Mouse (Mus musculus) spleen, adult 2 months (tissue): ENCODE data around the gene H6pd. TPM values are rescaled to one million over a fixed set of nuclear protein-coding genes. Genes with fewer than 3 reads are reported as not detected.

Experiments used
- DNase-seq, 2 experiments: peaks; one replicate each; pipeline versions ENCODE4 v3.0.0 to v3.0.0-alpha.2; 2012 to 2021; ENCODE audit warnings: low spot score in 2 of 2, low read depth in 1 of 2
- H3K27ac ChIP-seq: fragments of 200-500 bp; 2 replicates; pipeline ENCODE4 v1.5.1; 2012; ENCODE audit warnings: low read length, inconsistent platforms; ENCODE audit not compliant: insufficient read depth
- H3K27me3 ChIP-seq: fragments of 200-500 bp; 2 replicates; pipeline ENCODE4 v1.6.1; 2012; ENCODE audit warnings: mild to moderate bottlenecking, moderate library complexity, low read length, inconsistent platforms; ENCODE audit not compliant: control insufficient read depth, insufficient read depth
- H3K36me3 ChIP-seq: fragments of 200-500 bp; 2 replicates; pipeline ENCODE4 v1.6.1; 2012; ENCODE audit warnings: mild to moderate bottlenecking, low read length, inconsistent platforms; ENCODE audit not compliant: control insufficient read depth, insufficient read depth
- H3K4me1 ChIP-seq: fragments of 200-500 bp; 2 replicates; pipeline ENCODE4 v1.6.1; 2011; ENCODE audit warnings: inconsistent platforms; ENCODE audit not compliant: control insufficient read depth, insufficient read depth, insufficient read length
- H3K4me3 ChIP-seq: fragments of 200-500 bp; 2 replicates; pipeline ENCODE4 v1.5.1; 2011; ENCODE audit warnings: mild to moderate bottlenecking, inconsistent platforms; ENCODE audit not compliant: insufficient read depth, insufficient read length; ENCODE audit errors: extremely low read depth
- CTCF ChIP-seq: fragments of 200-500 bp; IDR thresholded peaks from 2 replicates; pipeline ENCODE4 v1.5.1; 2011; ENCODE audit warnings: mild to moderate bottlenecking, inconsistent platforms; ENCODE audit not compliant: insufficient read depth, insufficient read length, insufficient replicate concordance; ENCODE audit errors: extremely low read depth
- POLR2A ChIP-seq: fragments of 200-500 bp; IDR thresholded peaks from 2 replicates; pipeline ENCODE4 v1.6.1; 2011; ENCODE audit warnings: low read depth, low read length, inconsistent platforms
- WGBS: fragments of 180-500 bp; shearing (Covaris S2); methylation state at CpG from one replicate; pipeline ENCODE4 v1.1.7; 2018; 5-methylcytosine and 5-hydroxymethylcytosine counted together
- polyA plus RNA-seq: library from polyadenylated mRNA; depleted of rRNA; stranded (reverse); fragments of >200 nt; gene quantifications from 2 replicates; pipeline ENCODE4 v1.2.3, GENCODE M21; 2012

The H6pd gene
- polyA plus RNA-seq, 1 experiment: 36.1 TPM

- Histone ChIP-seq H3K27me3 (no peaks in the 10 kb centered on the region), H3K4me3 (no peak overlapping the region), H3K36me3 (no peaks in the 10 kb centered on the region), H3K27ac (no peak overlapping the region), H3K4me1 (no peaks in the 10 kb centered on the region)
- no peak for DNase-seq
- 87% methylated on average over 6 of the region's 6 CpGs for WGBS
- TF ChIP-seq POLR2A (no peak), CTCF (no peak)
Observed at GRCm38 (mm10) chr4:149965242-149965641, 43.6 kb downstream of the H6pd start.

- H3K4me3 ChIP-seq: no peak overlapping the region
- no peaks in the 10 kb centered on the region for H3K4me1 ChIP-seq
Observed at GRCm38 (mm10) chr4:149964770-149965169, 44.1 kb downstream of the H6pd start.

GRCm38 (mm10) chr4:149964285-149964684 is 44.5 kb downstream of the H6pd start:
- Histone ChIP-seq H3K36me3 (no peaks in the 10 kb centered on the region), H3K4me3 (no peak overlapping the region), H3K4me1 (no peaks in the 10 kb centered on the region), H3K27me3 (no peaks in the 10 kb centered on the region), H3K27ac (no peak overlapping the region)
- WGBS: 74% methylated on average over 8 of the region's 8 CpGs
- TF ChIP-seq POLR2A (no peak), CTCF (no peak)
- no peak for DNase-seq

More at GRCm38 (mm10) chr4:149964770-149965169, 44.1 kb downstream of the H6pd start:
- Histone ChIP-seq H3K27me3 (no peaks in the 10 kb centered on the region), H3K27ac (no peak overlapping the region), H3K36me3 (no peaks in the 10 kb centered on the region)
- no peak for TF ChIP-seq POLR2A
- TF ChIP-seq CTCF: no peak
- 75% methylated on average over 3 of the region's 3 CpGs for WGBS
- no peak for DNase-seq

- Histone ChIP-seq H3K27me3 (no peaks in the 10 kb centered on the region), H3K36me3 (no peaks in the 10 kb centered on the region), H3K27ac (no peak overlapping the region), H3K4me3 (no peak overlapping the region), H3K4me1 (no peaks in the 10 kb centered on the region)
- DNase-seq: no peak
- TF ChIP-seq POLR2A (no peak), CTCF (no peak)
- 92% methylated on average over 7 of the region's 7 CpGs for WGBS
Observed at GRCm38 (mm10) chr4:149960391-149960790, 48.4 kb downstream of the H6pd start.

GRCm38 (mm10) chr4:149959816-149960215 is 49.0 kb downstream of the H6pd start:
- DNase-seq: no peak
- Histone ChIP-seq H3K27me3 (no peaks in the 10 kb centered on the region), H3K4me1 (no peaks in the 10 kb centered on the region; the same call in 1 of the 2 replicates), H3K36me3 (no peaks in the 10 kb centered on the region), H3K27ac (no peak overlapping the region), H3K4me3 (no peak overlapping the region)
- 61% methylated on average over 10 of the region's 10 CpGs for WGBS
- TF ChIP-seq CTCF: no peak
- no peak for TF ChIP-seq POLR2A

GRCm38 (mm10) chr4:149958566-149958965 is 50.3 kb downstream of the H6pd start:
- DNase-seq: peak; percentile 55 to 68
- no peaks in the 10 kb centered on the region for H3K27me3 ChIP-seq
- H3K27ac ChIP-seq: no peak overlapping the region
- TF ChIP-seq CTCF (peak; percentile 85; the same call in 1 of the 2 replicates), POLR2A (no peak)
- H3K4me1 ChIP-seq: no peaks in the 10 kb centered on the region; the same call in 1 of the 2 replicates
- no peaks in the 10 kb centered on the region for H3K36me3 ChIP-seq
- H3K4me3 ChIP-seq: no peak overlapping the region
- 2% methylated on average over 5 of the region's 5 CpGs for WGBS

- Histone ChIP-seq H3K4me3 (no peak overlapping the region), H3K36me3 (no peaks in the 10 kb centered on the region), H3K4me1 (no peaks in the 10 kb centered on the region; the same call in none of the 2 replicates), H3K27ac (no peak overlapping the region), H3K27me3 (no peaks in the 10 kb centered on the region)
- DNase-seq: no peak
- 54% methylated on average over 13 of the region's 13 CpGs for WGBS
- TF ChIP-seq POLR2A: no peak
- no peak for TF ChIP-seq CTCF
Observed at GRCm38 (mm10) chr4:149956048-149956447, 52.8 kb downstream of the H6pd start.

- TF ChIP-seq CTCF (no peak), POLR2A (no peak)
- Histone ChIP-seq H3K27ac (no peak overlapping the region), H3K4me1 (no peaks in the 10 kb centered on the region; the same call in none of the 2 replicates), H3K4me3 (no peak overlapping the region), H3K36me3 (no peaks in the 10 kb centered on the region), H3K27me3 (no peaks in the 10 kb centered on the region)
- WGBS: 16% methylated on average over 15 of the region's 15 CpGs
- DNase-seq: no peak
Observed at GRCm38 (mm10) chr4:149955631-149956030, 53.2 kb downstream of the H6pd start.
